Mouse (Mus musculus): ENCODE data around the gene Cd164.

DNA sequence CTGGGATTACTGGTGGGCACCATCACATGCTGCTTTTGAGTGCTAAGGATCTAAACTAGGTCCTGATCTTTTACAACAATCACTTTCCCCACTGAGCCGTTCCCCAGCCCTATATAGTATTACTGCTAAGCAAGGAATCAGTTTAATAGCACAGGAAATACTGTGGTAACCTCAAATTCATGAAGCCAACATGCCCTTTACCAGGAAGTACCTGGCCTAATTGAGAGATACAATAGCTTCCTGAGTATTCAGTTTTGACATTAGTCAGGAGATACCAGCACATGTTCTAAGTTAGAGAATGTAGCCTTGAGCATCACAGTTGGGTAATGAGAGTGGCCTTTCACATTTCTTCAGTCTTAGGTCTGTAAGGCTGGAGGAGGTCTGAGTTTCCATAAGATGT, 17.5 kb downstream of the Cd164 start:
- TF ChIP-seq CTCF (IDR thresholded peaks at IDR 0.05; ENCODE audit: insufficient read depth, low read depth, low read length) (no peak), POLR2A (IDR thresholded peaks at IDR 0.05; ENCODE audit: insufficient read depth, low read depth, low read length) (no peak)

Measured in olfactory bulb, adult 2 months (tissue).